Mouse (Mus musculus): Measurements from ENCODE around the gene Mymx.
"Not testable (repeated sequence)": the region's sequence is repeated elsewhere in the genome, so short reads cannot be mapped to it uniquely, and the experiment has no call there.

Gene Mymx

GRCm38 (mm10) chr17:45601877-45602304 is at the start of gene Mymx:
Gene Mymx, minus strand, starts transcription at chr17:45602102.
- no peak for DNase-seq

GRCm38 (mm10) chr17:45644185-45644584 is 42.3 kb upstream of the Mymx start:
- DNase-seq = no peak

- DNase-seq = peak; percentile 74
These were observed 40.8 kb upstream of the Mymx start for GRCm38 (mm10) chr17:45642701-45643100.

GRCm38 (mm10) chr17:45641981-45642380 is 40.1 kb upstream of the Mymx start:
- DNase-seq = no peak

GRCm38 (mm10) chr17:45638596-45639295 is 36.8 kb upstream of the Mymx start:
- DNase-seq = no peak

GRCm38 (mm10) chr17:45634033-45634432 is 32.1 kb upstream of the Mymx start:
- no peak for DNase-seq

- no peak for DNase-seq
These were observed 30.0 kb upstream of the Mymx start for GRCm38 (mm10) chr17:45631940-45632339.

GRCm38 (mm10) chr17:45630992-45631391 is 29.1 kb upstream of the Mymx start:
- no peak for DNase-seq

- peak; percentile 74 for DNase-seq
These were observed 28.2 kb upstream of the Mymx start for GRCm38 (mm10) chr17:45629861-45630694.

- DNase-seq = no peak
These were observed 27.3 kb upstream of the Mymx start for GRCm38 (mm10) chr17:45628885-45629855.

- no peak for DNase-seq
These were observed 26.3 kb upstream of the Mymx start for GRCm38 (mm10) chr17:45628160-45628559.

- peak; percentile 65 for DNase-seq
These were observed 24.8 kb upstream of the Mymx start for GRCm38 (mm10) chr17:45626577-45627134.

GRCm38 (mm10) chr17:45623425-45623824 is 21.5 kb upstream of the Mymx start:
- DNase-seq = not testable (repeated sequence)

- no peak for DNase-seq
These were observed 17.7 kb upstream of the Mymx start for GRCm38 (mm10) chr17:45619386-45620256.

GRCm38 (mm10) chr17:45618941-45619385 is 17.1 kb upstream of the Mymx start:
- DNase-seq = no peak

GRCm38 (mm10) chr17:45617655-45618054 is 15.8 kb upstream of the Mymx start:
- no peak for DNase-seq

GRCm38 (mm10) chr17:45616679-45617078 is 14.8 kb upstream of the Mymx start:
- no peak for DNase-seq

- no peak for DNase-seq
These were observed 14.2 kb upstream of the Mymx start for GRCm38 (mm10) chr17:45616046-45616650.

GRCm38 (mm10) chr17:45612921-45613320 is 11.0 kb upstream of the Mymx start:
- DNase-seq = no peak

- no peak for DNase-seq
These were observed 10.1 kb upstream of the Mymx start for GRCm38 (mm10) chr17:45612008-45612407.
